Mouse (Mus musculus) layer of hippocampus, adult 2 months (tissue): Measurements from ENCODE around the gene Siva1. TPM values are rescaled to one million over a fixed set of nuclear protein-coding genes. Genes with fewer than 3 reads are reported as not detected.

Source experiments
- DNase-seq, 2 experiments: peaks; one replicate each; pipeline ENCODE4 v3.0.0; 2022; ENCODE audit warnings: low spot score in 2 of 2
- H3K27ac ChIP-seq: fragments of 200-600 bp; 2 replicates; pipeline ENCODE4 v1.8.1; 2022
- H3K4me3 ChIP-seq: fragments of 200-600 bp; 2 replicates; pipeline ENCODE4 v1.8.1; 2022; ENCODE audit warnings: mild to moderate bottlenecking
- CTCF ChIP-seq: fragments of 200-600 bp; conservative IDR thresholded peaks from 2 replicates; pipeline ENCODE4 v1.8.1; 2022; ENCODE audit warnings: antibody characterized with exemption, mild to moderate bottlenecking, moderate library complexity
- long read RNA-seq, 2 experiments: library from polyadenylated mRNA; stranded (forward); transcript quantifications; one replicate each; pipeline ENCODE4 v2.0.0; 2021; ENCODE audit warnings: borderline mapping rate in 2 of 2
- total RNA-seq, 2 experiments: library from RNA; stranded (reverse); gene quantifications; 2 replicates each; pipeline ENCODE4 v1.2.3; 2021

The Siva1 gene
- 10 to 100 TPM; 19.6 to 20.1 TPM for total RNA-seq
- long read RNA-seq, experiment 1, transcript Siva1-201 (4 exons, 924 nt) = major isoform, 12 of 19 reads
- long read RNA-seq, experiment 1, partial matches to known transcripts = 2 of 19 reads
- long read RNA-seq, experiment 1, other reads (novel, unspliced or antisense) = 1 of 19 reads
- long read RNA-seq, experiment 2, transcript Siva1-201 (4 exons, 924 nt) = major isoform, 12 of 20 reads
- long read RNA-seq, experiment 2, partial matches to known transcripts = 0 of 20 reads
- long read RNA-seq, experiment 2, other reads (novel, unspliced or antisense) = 0 of 20 reads

GRCm38 (mm10) chr12:112644180-112644854 is at the start of gene Siva1:
TSS of gene Siva1 (plus strand) at chr12:112644679.
- Histone ChIP-seq H3K27ac (peak within 1 kb of the TSS; percentile 87), H3K4me3 (peak within 1 kb of the TSS; percentile 73)
- 0 out of 2 replicates have a peak, but pooled peaks have one; percentile 22 for TF ChIP-seq CTCF
- DNase-seq = peak; percentile 97

- DNase-seq = peak in 1 of 2 experiments; percentile 60
- H3K4me3 ChIP-seq = no peak overlapping the region
- no peak for TF ChIP-seq CTCF
- peak overlapping the region; percentile 93 for H3K27ac ChIP-seq
Measured at GRCm38 (mm10) chr12:112594989-112595388, 49.5 kb upstream of the Siva1 start.

- peak overlapping the region; percentile 93 for H3K27ac ChIP-seq
- no peak overlapping the region for H3K4me3 ChIP-seq
- no peak for DNase-seq
- no peak for TF ChIP-seq CTCF
Measured at GRCm38 (mm10) chr12:112595626-112596025, 48.9 kb upstream of the Siva1 start.

GRCm38 (mm10) chr12:112596454-112596853 is 48.0 kb upstream of the Siva1 start:
- no peak for TF ChIP-seq CTCF
- Histone ChIP-seq H3K4me3 (no peak overlapping the region), H3K27ac (peak overlapping the region; percentile 93)
- no peak for DNase-seq

GRCm38 (mm10) chr12:112596891-112597500 is 47.5 kb upstream of the Siva1 start:
- TF ChIP-seq CTCF = no peak
- H3K27ac ChIP-seq = peak overlapping the region; percentile 75; the same call in 1 of the 2 replicates

GRCm38 (mm10) chr12:112597618-112598017 is 46.9 kb upstream of the Siva1 start:
- TF ChIP-seq CTCF = no peak
- H3K27ac ChIP-seq = peak overlapping the region; percentile 75
- peak; percentile 68 to 72 for DNase-seq

More at GRCm38 (mm10) chr12:112596891-112597500, 47.5 kb upstream of the Siva1 start:
- no peak overlapping the region for H3K4me3 ChIP-seq
- DNase-seq = no peak

GRCm38 (mm10) chr12:112599198-112599597 is 45.3 kb upstream of the Siva1 start:
- H3K27ac ChIP-seq = no peak overlapping the region; the same call in 1 of the 2 replicates
- no peak for TF ChIP-seq CTCF
- no peak for DNase-seq

More at GRCm38 (mm10) chr12:112597618-112598017, 46.9 kb upstream of the Siva1 start:
- H3K4me3 ChIP-seq = 0 out of 2 replicates have a peak overlapping the region, but pooled peaks have one; percentile 10

GRCm38 (mm10) chr12:112599942-112600611 is 44.4 kb upstream of the Siva1 start:
- no peak overlapping the region for H3K27ac ChIP-seq
- DNase-seq = no peak
- no peak for TF ChIP-seq CTCF
- no peak overlapping the region for H3K4me3 ChIP-seq

More at GRCm38 (mm10) chr12:112599198-112599597, 45.3 kb upstream of the Siva1 start:
- H3K4me3 ChIP-seq = no peak overlapping the region

GRCm38 (mm10) chr12:112604022-112604421 is 40.5 kb upstream of the Siva1 start:
- Histone ChIP-seq H3K27ac (no peak overlapping the region), H3K4me3 (no peak overlapping the region)
- DNase-seq = no peak
- TF ChIP-seq CTCF = no peak

GRCm38 (mm10) chr12:112604709-112605649 is 39.5 kb upstream of the Siva1 start:
- Histone ChIP-seq H3K27ac (peak overlapping the region; percentile 77), H3K4me3 (no peak overlapping the region)
- no peak for TF ChIP-seq CTCF
- DNase-seq = no peak

GRCm38 (mm10) chr12:112605766-112606165 is 38.7 kb upstream of the Siva1 start:
- peak; percentile 81 to 89 for DNase-seq
- no peak overlapping the region for H3K4me3 ChIP-seq
- TF ChIP-seq CTCF = peak; percentile 88
- H3K27ac ChIP-seq = peak overlapping the region; percentile 77
